Mouse (Mus musculus): ENCODE measurements around the gene Ralbp1.

Ralbp1 gene

DNA sequence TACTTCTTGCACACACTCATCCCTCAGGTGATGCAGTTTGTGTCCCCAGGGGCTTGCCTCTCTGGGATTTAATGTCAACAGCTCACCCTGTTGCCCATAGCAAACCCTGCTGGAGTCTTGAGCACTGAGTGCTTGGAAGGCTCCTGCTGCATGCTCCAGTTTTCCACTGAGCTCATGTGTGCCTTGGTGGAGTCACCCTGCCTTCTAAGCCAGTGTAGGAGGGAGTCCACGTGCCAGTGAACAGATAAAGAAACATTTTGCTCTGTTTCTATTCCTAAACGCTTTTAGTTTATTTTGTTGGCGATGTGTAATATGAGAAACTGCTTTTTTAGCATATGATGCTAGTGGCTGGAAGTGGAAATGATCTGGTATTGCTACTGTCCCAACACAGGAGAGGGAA, 48.9 kb downstream of the Ralbp1 start:
- Histone ChIP-seq H3K4me3 (replicated peaks; ENCODE audit: low read length) (no peak overlapping the region), H3K9me3 (ENCODE audit: low read length) (no peaks in the 10 kb centered on the region), H3K27me3 (ENCODE audit: insufficient read depth, low read length) (no peaks in the 10 kb centered on the region), H3K4me1 (replicated peaks; ENCODE audit: low read depth, low read length) (peaks cover 33% of the 10 kb centered on the region), H3K36me3 (ENCODE audit: insufficient read depth, low read length) (peaks cover 100% of the 10 kb centered on the region)
- TF ChIP-seq NANOG (IDR thresholded peaks at IDR 0.05; ENCODE audit: borderline replicate concordance, low read length) (no peak), POU5F1 (IDR thresholded peaks at IDR 0.05; ENCODE audit: borderline replicate concordance, low read length) (no peak), CTCF (conservative IDR thresholded peaks at IDR 0.05; ENCODE audit: low read length) (no peak)

DNA sequence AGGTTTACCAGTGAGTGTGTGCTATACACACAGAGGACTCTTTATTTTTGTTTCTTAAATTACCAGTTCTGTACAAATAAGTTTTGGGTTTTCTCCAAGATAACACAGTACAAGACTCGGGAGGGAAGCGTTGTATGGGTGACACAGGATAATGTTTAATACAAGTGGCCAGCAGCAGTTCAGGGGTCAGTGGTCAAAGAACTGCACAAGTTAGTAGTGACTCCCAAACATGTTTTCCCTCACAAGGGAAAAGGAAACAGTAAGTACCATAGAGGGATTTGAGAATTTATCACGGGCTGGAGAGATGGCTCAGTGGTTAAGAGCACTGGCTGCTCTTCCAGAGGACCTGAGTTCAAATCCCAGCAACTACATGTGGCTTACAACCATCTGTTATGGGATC, 51.7 kb downstream of the Ralbp1 start:
- Histone ChIP-seq H3K4me1 (replicated peaks; ENCODE audit: low read depth, low read length) (peaks cover 27% of the 10 kb centered on the region), H3K27me3 (ENCODE audit: insufficient read depth, low read length) (no peaks in the 10 kb centered on the region), H3K4me3 (replicated peaks; ENCODE audit: low read length) (no peak overlapping the region), H3K36me3 (ENCODE audit: insufficient read depth, low read length) (peaks cover 100% of the 10 kb centered on the region), H3K9me3 (ENCODE audit: low read length) (no peaks in the 10 kb centered on the region)
- no peak for TF ChIP-seq CTCF (conservative IDR thresholded peaks at IDR 0.05; ENCODE audit: low read length)
- no peak for TF ChIP-seq NANOG (IDR thresholded peaks at IDR 0.05; ENCODE audit: borderline replicate concordance, low read length)
- no peak for TF ChIP-seq POU5F1 (IDR thresholded peaks at IDR 0.05; ENCODE audit: borderline replicate concordance, low read length)

DNA sequence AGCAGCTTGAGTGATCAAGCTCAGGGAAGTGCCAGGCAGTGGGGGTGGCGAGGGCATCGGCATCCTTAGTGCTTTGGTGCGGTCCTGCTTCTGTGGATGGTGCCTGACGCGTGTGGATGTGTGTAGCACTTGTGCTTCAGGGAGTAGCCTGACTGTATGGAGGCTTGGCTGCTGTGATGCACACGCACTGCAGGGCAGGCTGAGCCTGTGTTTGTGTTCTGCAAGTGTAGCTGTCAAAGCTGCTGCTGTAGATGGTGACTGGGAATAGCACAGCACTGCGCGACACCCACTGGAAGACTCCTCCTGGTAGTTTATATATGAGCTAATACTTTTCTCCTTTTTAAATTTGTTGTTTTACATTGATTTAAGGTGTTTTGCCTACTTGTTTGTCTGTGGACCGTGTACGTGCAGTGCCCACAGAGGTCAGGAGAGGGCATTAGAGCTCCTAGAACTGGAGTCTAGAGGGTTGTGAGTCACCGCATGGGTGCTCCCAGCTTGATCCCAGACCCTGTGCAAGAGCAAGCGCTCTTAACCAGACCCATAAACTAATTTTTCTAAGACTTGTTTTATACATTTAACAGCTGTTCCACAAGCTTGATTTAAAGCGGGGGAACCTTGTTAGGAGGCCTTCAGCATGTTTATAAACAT, 55.3 kb downstream of the Ralbp1 start:
- no peak for TF ChIP-seq CTCF (conservative IDR thresholded peaks at IDR 0.05; ENCODE audit: low read length)
- TF ChIP-seq POU5F1 (IDR thresholded peaks at IDR 0.05; ENCODE audit: borderline replicate concordance, low read length): no peak
- TF ChIP-seq NANOG (IDR thresholded peaks at IDR 0.05; ENCODE audit: borderline replicate concordance, low read length): no peak
- H3K4me1 ChIP-seq (replicated peaks; ENCODE audit: low read depth, low read length): peaks cover 26% of the 10 kb centered on the region
- no peaks in the 10 kb centered on the region for H3K9me3 ChIP-seq (ENCODE audit: low read length)
- H3K27me3 ChIP-seq (ENCODE audit: insufficient read depth, low read length): no peaks in the 10 kb centered on the region
- peaks cover 97% of the 10 kb centered on the region for H3K36me3 ChIP-seq (ENCODE audit: insufficient read depth, low read length)
- H3K4me3 ChIP-seq (replicated peaks; ENCODE audit: low read length): no peak overlapping the region

DNA sequence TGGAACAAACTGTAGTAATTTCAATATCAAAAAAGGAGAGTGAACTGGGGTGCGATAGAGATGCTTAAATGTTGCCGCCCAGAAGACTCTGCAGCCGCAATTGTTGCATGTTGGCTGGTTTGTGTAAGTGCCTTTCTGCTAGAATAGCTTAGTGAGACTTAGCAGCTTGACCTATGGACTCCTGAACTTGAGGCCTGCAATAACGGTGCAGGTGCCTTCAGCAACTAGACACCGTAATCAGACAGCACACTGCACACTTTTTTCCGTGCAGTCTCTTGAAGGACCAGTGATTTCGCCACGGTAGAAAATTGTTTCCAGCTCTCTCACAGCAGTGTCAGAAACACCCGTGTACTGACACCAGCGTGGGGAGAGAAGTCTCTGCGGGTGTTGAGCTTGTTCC, 56.6 kb downstream of the Ralbp1 start:
- H3K36me3 ChIP-seq (ENCODE audit: insufficient read depth, low read length): peaks cover 97% of the 10 kb centered on the region
- no peaks in the 10 kb centered on the region for H3K27me3 ChIP-seq (ENCODE audit: insufficient read depth, low read length)
- no peak overlapping the region for H3K4me3 ChIP-seq (replicated peaks; ENCODE audit: low read length)
- no peaks in the 10 kb centered on the region for H3K9me3 ChIP-seq (ENCODE audit: low read length)
- H3K4me1 ChIP-seq (replicated peaks; ENCODE audit: low read depth, low read length): peaks cover 26% of the 10 kb centered on the region
- TF ChIP-seq CTCF (conservative IDR thresholded peaks at IDR 0.05; ENCODE audit: low read length) (no peak), NANOG (IDR thresholded peaks at IDR 0.05; ENCODE audit: borderline replicate concordance, low read length) (no peak), POU5F1 (IDR thresholded peaks at IDR 0.05; ENCODE audit: borderline replicate concordance, low read length) (no peak)

DNA sequence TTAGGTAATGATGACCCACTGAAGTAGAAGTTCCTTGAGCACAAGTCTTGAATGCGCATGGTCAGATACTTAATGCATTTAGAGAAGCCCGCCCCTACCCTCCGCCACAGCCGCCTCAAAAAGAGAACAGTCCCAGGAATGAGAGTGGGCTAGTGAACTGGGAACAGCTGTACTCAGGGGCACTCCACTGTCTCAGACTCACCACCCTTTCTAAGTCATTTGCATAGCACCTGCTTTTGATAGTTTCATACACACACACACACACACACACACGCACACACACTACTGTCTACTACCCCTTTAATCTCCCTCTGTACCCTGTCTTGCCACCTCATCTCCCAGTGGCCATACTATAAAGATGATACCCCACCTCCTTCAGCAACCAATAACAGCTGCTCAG, 57.7 kb downstream of the Ralbp1 start:
- Histone ChIP-seq H3K9me3 (ENCODE audit: low read length) (no peaks in the 10 kb centered on the region), H3K36me3 (ENCODE audit: insufficient read depth, low read length) (peaks cover 92% of the 10 kb centered on the region), H3K27me3 (ENCODE audit: insufficient read depth, low read length) (no peaks in the 10 kb centered on the region), H3K4me3 (replicated peaks; ENCODE audit: low read length) (no peak overlapping the region), H3K4me1 (replicated peaks; ENCODE audit: low read depth, low read length) (peaks cover 18% of the 10 kb centered on the region)
- TF ChIP-seq CTCF (conservative IDR thresholded peaks at IDR 0.05; ENCODE audit: low read length): no peak
- no peak for TF ChIP-seq POU5F1 (IDR thresholded peaks at IDR 0.05; ENCODE audit: borderline replicate concordance, low read length)
- TF ChIP-seq NANOG (IDR thresholded peaks at IDR 0.05; ENCODE audit: borderline replicate concordance, low read length): no peak

DNA sequence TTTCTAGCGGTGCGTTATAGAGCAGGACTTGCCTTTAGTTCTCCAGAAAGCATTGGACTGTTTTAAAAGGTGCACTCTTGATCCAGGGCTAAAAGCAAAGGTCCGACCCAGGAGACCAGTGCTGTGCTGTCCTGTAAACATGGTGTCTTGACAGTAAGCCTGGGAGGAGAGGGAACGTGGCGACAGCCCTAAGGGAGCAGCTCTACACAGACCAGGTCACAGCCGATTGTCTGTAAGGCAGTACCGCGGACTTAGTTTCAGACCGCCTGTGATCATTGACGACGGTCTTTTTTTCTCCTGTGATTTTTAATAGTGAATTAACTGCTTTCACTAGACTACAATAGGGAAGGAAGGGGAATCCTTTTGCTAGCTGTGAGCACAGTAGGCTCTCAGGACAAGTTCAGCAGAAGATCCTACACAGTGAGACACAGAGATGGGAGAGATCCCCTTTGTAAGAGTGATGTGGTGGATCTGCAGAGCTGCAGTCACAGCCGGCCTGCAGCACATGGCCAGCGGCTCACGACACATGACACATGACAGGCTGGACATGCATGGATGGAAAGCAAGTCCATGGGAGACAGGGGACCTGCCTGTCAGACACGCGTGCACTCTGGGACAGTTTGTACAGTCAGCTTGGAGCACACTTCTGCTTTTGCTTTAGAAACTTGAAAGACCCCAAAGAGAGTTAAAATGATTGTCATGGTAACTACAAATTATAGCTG, 58.3 kb downstream of the Ralbp1 start:
- H3K27me3 ChIP-seq (ENCODE audit: insufficient read depth, low read length): no peaks in the 10 kb centered on the region
- TF ChIP-seq NANOG (IDR thresholded peaks at IDR 0.05; ENCODE audit: borderline replicate concordance, low read length) (no peak), CTCF (conservative IDR thresholded peaks at IDR 0.05; ENCODE audit: low read length) (no peak), POU5F1 (IDR thresholded peaks at IDR 0.05; ENCODE audit: borderline replicate concordance, low read length) (no peak)
- H3K4me1 ChIP-seq (replicated peaks; ENCODE audit: low read depth, low read length): peaks cover 19% of the 10 kb centered on the region
- H3K9me3 ChIP-seq (ENCODE audit: low read length): no peaks in the 10 kb centered on the region
- no peak overlapping the region for H3K4me3 ChIP-seq (replicated peaks; ENCODE audit: low read length)
- peaks cover 92% of the 10 kb centered on the region for H3K36me3 ChIP-seq (ENCODE audit: insufficient read depth, low read length)

DNA sequence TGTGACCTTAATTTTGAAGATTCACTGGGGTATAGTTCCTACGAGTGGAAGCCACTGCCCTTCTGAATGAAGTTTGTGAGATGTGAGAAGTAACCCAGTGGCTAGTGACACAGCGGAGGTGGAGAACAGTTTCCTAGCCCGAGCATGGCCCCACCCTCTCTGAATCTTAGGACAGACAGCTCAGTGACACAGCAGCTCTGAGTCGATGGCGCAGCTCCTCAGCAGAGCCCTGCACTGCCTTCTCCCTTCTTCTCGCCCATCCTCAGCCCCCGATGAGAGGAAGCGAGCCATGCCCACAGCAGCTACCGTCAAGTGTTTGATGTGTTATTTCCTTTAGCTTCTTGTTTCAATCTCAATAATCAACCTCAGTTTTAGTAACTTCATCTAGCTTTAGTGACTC, 59.3 kb downstream of the Ralbp1 start:
- Histone ChIP-seq H3K4me3 (replicated peaks; ENCODE audit: low read length) (no peak overlapping the region), H3K27me3 (ENCODE audit: insufficient read depth, low read length) (no peaks in the 10 kb centered on the region), H3K9me3 (ENCODE audit: low read length) (no peaks in the 10 kb centered on the region), H3K4me1 (replicated peaks; ENCODE audit: low read depth, low read length) (peaks cover 20% of the 10 kb centered on the region), H3K36me3 (ENCODE audit: insufficient read depth, low read length) (peaks cover 92% of the 10 kb centered on the region)
- TF ChIP-seq NANOG (IDR thresholded peaks at IDR 0.05; ENCODE audit: borderline replicate concordance, low read length) (no peak), CTCF (conservative IDR thresholded peaks at IDR 0.05; ENCODE audit: low read length) (no peak), POU5F1 (IDR thresholded peaks at IDR 0.05; ENCODE audit: borderline replicate concordance, low read length) (no peak)

DNA sequence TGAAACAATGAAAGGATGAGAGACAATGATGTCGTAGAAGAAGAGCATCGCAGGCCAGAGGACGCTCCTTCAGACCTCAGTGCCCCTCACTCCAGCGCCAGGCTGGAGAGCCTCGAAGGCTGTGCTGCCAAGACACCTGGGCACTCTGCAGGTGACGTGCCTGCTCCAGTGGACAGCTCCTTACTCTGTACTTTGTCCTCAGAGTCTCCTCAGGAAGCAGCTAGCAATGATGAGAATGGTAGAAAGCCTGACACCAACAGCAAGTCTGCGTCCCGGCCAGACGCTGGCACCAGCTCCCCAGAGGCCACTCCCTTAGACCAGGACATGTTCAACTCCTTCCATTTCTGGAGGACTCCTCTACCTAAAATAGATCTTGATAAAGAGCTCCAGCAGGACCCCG, 61.4 kb downstream of the Ralbp1 start:
- no peak for TF ChIP-seq CTCF (conservative IDR thresholded peaks at IDR 0.05; ENCODE audit: low read length)
- no peak for TF ChIP-seq POU5F1 (IDR thresholded peaks at IDR 0.05; ENCODE audit: borderline replicate concordance, low read length)
- no peak for TF ChIP-seq NANOG (IDR thresholded peaks at IDR 0.05; ENCODE audit: borderline replicate concordance, low read length)
- Histone ChIP-seq H3K4me3 (replicated peaks; ENCODE audit: low read length) (no peak overlapping the region), H3K36me3 (ENCODE audit: insufficient read depth, low read length) (peaks cover 91% of the 10 kb centered on the region), H3K27me3 (ENCODE audit: insufficient read depth, low read length) (no peaks in the 10 kb centered on the region), H3K9me3 (ENCODE audit: low read length) (no peaks in the 10 kb centered on the region), H3K4me1 (replicated peaks; ENCODE audit: low read depth, low read length) (peaks cover 19% of the 10 kb centered on the region)
